Mouse (Mus musculus) ES-Bruce4 (cell line): ENCODE measurements at regions not wholly inside any gene's neighbourhood (a gene's known extent, or its start where the extent isn't known, plus 50 kb on each side); places are given as distances from the start of the nearest gene placed in this dataset.

Source experiments
- CTCF ChIP-seq: IDR thresholded peaks from one replicate; pipeline ENCODE4 v1.8.1; 2011; ENCODE audit warnings: low read depth, low read length
- EP300 ChIP-seq: IDR thresholded peaks from 2 replicates; pipeline ENCODE4 v1.6.1; 2011; ENCODE audit warnings: low read depth, low read length; ENCODE audit not compliant: insufficient read depth
- POLR2A ChIP-seq: IDR thresholded peaks from one replicate; pipeline ENCODE4 v1.8.1; 2011; ENCODE audit warnings: low read length; ENCODE audit not compliant: insufficient read depth

DNA sequence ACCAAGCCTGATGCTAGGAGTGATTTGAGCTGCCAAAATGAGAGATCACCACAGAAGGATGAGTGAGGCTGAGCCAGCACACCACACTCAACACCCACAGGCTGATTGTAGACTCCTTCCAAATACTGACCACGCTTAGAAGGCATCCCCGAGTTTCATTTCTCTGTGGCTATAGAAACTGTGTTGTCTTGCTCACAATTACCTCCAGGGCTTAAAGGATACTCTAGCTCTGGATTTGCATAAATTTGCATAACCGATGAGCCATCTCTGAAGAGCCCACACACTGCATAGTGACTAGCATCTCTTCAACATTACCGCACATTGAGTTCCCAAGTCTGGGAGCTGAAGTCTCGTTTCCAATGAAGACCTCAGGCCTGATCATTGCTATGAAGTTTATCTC lies 110.3 kb downstream of the Nufip1 start:
- TF ChIP-seq POLR2A, result no peak
- TF ChIP-seq CTCF, result no peak
- no peak for TF ChIP-seq EP300
